Mouse (Mus musculus) megakaryocyte, embryonic 14.5 days (primary cell): ENCODE measurements around the gene Idh2. TPM values are rescaled to one million over a fixed set of nuclear protein-coding genes. Genes with fewer than 3 reads are reported as not detected.
"Not testable (repeated sequence)": the region's sequence is repeated elsewhere in the genome, so short reads cannot be mapped to it uniquely, and the experiment has no call there.

Experiments used
- H3K27me3 ChIP-seq: replicated peaks from 2 replicates; pipeline ENCODE3; 2012; ENCODE audit warnings: inconsistent platforms
- H3K36me3 ChIP-seq: replicated peaks from 2 replicates; pipeline ENCODE3; 2012; ENCODE audit warnings: low read length, inconsistent platforms, mixed read lengths
- H3K4me1 ChIP-seq: 2 replicates; pipeline ENCODE4 v1.6.1; 2012; ENCODE audit warnings: inconsistent platforms
- H3K4me3 ChIP-seq: replicated peaks from 2 replicates; pipeline ENCODE3; 2012; ENCODE audit warnings: moderate library complexity, mild to moderate bottlenecking, inconsistent platforms
- H3K9me3 ChIP-seq: 2 replicates; pipeline ENCODE4 v1.6.1; 2012; ENCODE audit warnings: inconsistent platforms
- FLI1 ChIP-seq: IDR thresholded peaks from 2 replicates; pipeline ENCODE4 v1.6.1; 2012; ENCODE audit warnings: low read length, inconsistent platforms, mixed read lengths
- GATA1 ChIP-seq: IDR thresholded peaks from 3 replicates; pipeline ENCODE4 v1.6.1; 2012; ENCODE audit warnings: mixed read lengths, low read length, inconsistent platforms, borderline replicate concordance
- polyA plus RNA-seq: library from polyadenylated mRNA; stranded (reverse); fragments of >175 nt; gene quantifications from 2 replicates; pipeline ENCODE4 v1.2.3, GENCODE M21; 2012; ENCODE audit warnings: low replicate concordance; ENCODE audit not compliant: insufficient read depth

The Idh2 gene
- polyA plus RNA-seq, 1 experiment = 79.2 TPM

DNA sequence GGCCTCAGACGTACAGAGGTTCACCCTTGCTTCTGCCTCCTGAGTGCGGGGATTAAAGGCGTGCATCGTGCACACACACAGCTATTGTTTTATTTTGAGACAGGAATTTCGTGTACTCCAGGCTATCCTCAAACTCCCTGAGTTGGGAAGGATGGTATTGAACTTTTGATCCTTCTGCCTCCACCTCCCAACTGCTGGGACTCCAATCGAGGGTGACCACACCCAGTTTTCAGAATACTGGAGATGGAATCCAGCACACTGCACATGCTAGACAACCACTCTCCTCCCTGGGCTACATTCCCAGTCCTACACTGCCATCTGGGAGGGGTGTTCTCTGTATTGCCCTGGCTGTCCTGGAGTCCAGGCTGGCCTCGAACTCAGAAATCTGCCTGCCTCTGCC, 29.5 kb upstream of the Idh2 start:
- Histone ChIP-seq H3K9me3 (no peaks in the 10 kb centered on the region), H3K4me1 (peaks cover 70% of the 10 kb centered on the region), H3K4me3 (no peak overlapping the region), H3K27me3 (no peaks in the 10 kb centered on the region), H3K36me3 (no peaks in the 10 kb centered on the region)
- TF ChIP-seq GATA1 = no peak
- TF ChIP-seq FLI1 = no peak

DNA sequence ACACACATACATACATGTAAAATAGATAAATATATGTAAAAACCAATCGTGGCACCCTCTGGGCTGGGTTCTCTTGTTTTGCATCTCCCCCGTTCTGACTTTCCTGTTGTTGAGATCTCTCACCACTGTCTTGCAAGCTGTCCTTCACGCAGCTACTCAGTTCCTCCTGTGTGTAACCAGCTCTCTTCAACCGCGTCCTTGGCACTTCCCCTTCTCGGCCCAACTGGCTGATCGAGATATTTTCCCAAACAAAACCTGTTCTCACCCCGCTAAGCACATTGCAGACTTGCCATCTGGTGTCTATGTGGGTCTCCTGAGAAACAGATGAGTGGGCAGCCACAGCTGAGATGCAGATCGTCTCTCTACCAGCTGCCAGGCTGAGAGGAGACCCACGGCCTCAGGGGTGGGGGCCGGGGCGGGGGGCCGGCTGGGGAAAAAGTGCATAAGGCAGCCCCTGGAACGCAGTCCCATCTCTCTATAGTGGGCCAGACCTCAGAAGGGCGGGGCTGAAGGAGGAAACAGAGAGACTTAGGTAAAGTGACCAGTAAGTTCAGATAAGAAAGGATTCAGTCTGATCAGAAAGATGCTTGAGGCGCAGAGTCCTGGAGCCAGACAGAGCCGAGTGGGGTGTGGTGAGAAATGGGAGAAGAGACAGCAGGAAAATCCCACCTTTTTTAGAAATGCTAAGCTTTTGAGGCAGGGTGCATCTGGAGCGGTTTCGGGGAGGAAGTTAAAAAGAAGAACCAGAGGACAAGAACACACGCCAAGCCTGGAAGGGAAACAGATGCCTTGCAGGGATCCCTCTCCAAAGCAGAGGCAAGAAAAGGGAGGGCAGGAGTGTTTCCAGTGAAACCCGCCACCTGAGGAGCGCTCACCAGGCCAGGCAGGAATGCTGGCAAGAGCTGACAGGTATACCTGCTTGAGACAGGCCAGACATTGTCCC, 28.4 kb upstream of the Idh2 start:
- Histone ChIP-seq H3K4me1 (peaks cover 75% of the 10 kb centered on the region), H3K27me3 (no peaks in the 10 kb centered on the region), H3K36me3 (no peaks in the 10 kb centered on the region), H3K4me3 (peak overlapping the region; percentile 89), H3K9me3 (no peaks in the 10 kb centered on the region)
- no peak for TF ChIP-seq FLI1
- TF ChIP-seq GATA1 = no peak

DNA sequence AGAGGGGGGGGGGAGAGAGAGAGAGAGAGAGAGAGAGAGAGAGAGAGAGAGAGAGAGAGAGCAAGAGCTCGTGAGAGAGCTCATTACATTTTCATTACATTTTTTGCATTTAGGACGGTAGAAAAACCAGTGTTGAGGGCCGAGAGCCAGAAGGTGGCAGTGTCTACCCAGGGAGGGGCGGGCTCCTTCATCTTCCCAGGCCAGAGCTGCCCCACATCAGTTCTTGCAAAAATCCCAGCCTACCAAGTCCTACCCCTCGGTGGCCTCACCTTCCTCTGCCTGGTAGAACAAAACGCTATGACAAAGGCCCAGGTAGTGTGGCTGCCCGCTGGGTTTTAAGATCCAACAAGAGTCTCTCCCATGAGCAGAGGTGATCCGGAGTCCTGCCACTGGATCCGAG, 25.6 kb upstream of the Idh2 start:
- H3K9me3 ChIP-seq = peaks cover 18% of the 10 kb centered on the region
- H3K36me3 ChIP-seq = peaks cover 13% of the 10 kb centered on the region
- peaks cover 58% of the 10 kb centered on the region for H3K4me1 ChIP-seq
- H3K27me3 ChIP-seq = no peaks in the 10 kb centered on the region
- no peak overlapping the region for H3K4me3 ChIP-seq
- TF ChIP-seq GATA1 (no peak), FLI1 (no peak)

DNA sequence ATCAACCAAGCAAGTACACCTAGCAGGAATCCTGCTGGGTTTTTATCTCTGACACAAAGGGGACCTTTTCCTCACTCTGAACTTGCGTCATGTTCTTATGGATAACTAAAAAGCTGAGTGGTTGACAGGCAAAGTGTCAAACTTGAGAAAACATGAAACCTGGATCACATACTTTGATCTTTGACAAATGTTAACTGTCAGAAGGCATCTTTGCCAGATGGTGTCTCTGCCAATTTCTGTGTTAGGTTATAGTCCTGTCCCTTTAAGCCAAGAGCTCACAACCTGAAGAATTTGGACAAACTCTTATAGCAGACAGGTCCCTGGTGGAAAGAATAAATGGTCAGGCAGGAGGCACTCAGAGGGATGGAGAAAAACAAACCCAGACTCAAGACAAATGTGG, 23.2 kb upstream of the Idh2 start:
- Histone ChIP-seq H3K27me3 (no peaks in the 10 kb centered on the region), H3K4me3 (no peak overlapping the region), H3K4me1 (peaks cover 58% of the 10 kb centered on the region), H3K9me3 (peaks cover 18% of the 10 kb centered on the region), H3K36me3 (peaks cover 13% of the 10 kb centered on the region)
- TF ChIP-seq FLI1 = no peak
- TF ChIP-seq GATA1 = no peak

DNA sequence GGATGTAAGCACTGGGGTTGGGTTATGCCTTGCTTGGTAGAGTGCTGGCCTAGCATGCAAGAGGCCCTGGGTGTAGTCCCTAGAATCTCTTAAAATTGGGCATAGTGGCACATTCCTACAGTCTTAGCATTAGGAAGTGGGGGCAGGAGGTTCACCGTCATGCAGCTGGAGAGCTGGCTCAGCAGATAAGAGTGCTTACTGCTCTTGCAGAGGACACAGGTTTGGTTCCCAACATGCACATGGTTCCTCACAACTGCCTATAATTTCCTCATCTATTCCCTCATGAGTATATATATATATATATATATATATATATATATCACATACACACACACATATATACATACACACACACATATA, 20.0 kb upstream of the Idh2 start:
- Histone ChIP-seq H3K27me3 (no peaks in the 10 kb centered on the region), H3K9me3 (peaks cover 18% of the 10 kb centered on the region), H3K4me3 (peak overlapping the region; percentile 74), H3K36me3 (peaks cover 13% of the 10 kb centered on the region), H3K4me1 (peaks cover 45% of the 10 kb centered on the region)
- TF ChIP-seq GATA1 (no peak), FLI1 (no peak)

DNA sequence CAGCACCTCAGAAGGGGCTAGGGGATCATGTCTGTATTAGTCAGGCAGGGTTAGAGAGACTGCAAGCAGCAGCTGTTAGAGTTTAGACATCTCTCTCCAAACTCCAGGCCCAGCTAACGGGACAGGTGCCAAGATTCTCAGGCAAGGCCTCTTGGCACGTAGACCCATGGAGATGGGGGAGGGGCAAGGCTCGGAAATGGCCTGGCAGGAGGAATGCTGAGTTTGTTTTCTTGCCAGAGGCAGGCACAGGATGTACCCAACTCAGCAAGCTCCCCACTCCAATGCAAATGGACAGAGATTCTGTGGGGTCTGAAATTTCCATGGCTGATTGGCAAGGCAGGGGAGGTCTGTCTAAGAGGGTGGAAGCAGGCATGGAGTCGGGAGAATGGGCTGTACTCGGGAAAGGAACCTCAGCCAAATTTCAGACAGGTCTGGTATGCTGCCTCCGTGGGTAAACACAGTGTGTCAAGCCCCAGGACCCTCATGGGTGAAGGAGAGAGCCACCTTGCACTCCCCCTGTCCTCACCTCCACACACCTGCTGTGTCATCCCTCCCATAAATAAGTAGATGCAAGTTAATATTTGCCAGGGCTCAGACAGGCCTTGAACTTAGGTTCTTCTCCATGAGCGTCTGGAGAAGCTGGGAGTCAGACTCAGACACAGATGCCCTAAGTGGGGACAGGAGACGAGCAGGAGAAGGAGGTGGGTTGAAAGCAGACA, 19.4 kb upstream of the Idh2 start:
- H3K36me3 ChIP-seq = peaks cover 13% of the 10 kb centered on the region
- peaks cover 45% of the 10 kb centered on the region for H3K4me1 ChIP-seq
- TF ChIP-seq GATA1 (no peak), FLI1 (no peak)
- H3K9me3 ChIP-seq = peaks cover 18% of the 10 kb centered on the region
- no peaks in the 10 kb centered on the region for H3K27me3 ChIP-seq
- H3K4me3 ChIP-seq = peak overlapping the region; percentile 74

DNA sequence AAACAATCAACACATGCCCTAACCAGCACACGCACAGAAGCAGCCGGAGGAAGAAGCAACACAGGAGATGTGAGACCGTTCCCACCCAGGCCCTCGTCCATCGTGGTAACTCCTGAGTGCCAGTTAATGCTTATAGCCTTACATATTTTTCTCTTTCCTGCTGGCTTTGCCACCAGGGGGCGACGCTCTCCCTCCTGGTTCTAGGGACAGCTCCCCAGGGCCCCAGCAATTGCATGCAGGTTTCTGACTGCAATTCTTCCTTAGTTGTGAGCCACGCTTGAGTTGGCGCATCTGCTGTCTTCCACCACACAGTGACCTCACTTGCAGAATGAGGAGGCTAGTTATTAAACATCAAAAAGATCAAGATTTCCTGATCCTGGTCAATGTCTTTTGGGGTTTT, 17.3 kb upstream of the Idh2 start:
- no peak for TF ChIP-seq FLI1
- TF ChIP-seq GATA1 = no peak
- Histone ChIP-seq H3K4me1 (peaks cover 51% of the 10 kb centered on the region), H3K9me3 (peaks cover 12% of the 10 kb centered on the region), H3K36me3 (peaks cover 11% of the 10 kb centered on the region), H3K27me3 (no peaks in the 10 kb centered on the region), H3K4me3 (no peak overlapping the region)

DNA sequence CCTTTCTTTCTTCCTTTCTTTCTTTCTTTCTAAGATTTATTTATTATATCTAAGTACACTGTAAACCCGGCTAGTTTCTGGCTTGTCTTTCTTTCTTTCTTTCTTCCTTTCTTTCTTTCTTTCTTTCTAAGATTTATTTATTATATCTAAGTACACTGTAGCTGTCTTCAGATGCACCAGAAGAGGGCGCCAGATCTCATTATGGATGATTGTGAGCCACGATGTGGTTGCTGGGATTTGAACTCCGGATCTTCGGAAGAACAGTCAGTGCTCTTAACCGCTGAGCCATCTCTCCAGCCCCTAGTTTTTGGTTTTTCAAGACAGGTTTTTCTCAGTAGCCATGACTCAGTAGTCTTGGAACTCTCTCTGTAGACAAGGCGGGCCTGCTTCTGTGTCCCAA, 16.1 kb upstream of the Idh2 start:
- not testable (repeated sequence) for H3K4me3 ChIP-seq

DNA sequence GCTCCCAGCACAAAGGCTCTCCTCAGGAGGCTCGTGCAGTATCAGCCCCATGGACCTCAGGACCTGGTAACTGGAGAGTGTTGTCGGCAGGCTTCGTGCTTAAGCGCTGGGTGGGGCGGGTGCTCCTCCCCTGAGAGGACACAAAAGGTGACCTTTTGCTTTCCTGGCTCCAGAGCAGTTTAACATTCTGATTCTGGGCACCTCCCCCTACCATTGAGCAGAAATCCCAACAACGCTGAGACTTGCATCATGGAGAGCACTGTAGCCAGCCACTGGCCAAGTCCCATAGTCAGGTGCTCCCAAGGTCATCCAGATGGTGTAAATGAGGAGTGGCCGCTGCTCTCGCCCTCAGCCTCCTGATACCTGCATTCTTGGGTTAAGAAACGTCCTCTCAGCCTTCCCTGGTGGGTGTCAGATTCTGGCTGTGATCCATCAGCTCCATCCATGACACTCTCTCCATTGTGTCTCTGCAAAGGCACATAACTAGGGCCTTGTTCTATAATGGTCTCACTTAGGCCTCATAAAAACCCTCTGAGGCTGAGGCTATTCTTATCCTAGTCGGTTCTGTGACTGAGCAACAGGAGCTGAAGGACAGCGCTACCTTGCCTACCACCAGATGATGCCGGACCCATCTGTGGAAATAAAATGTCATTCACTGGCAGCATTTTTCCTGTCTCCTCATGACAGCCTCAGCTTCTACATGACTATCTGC, 15.3 kb upstream of the Idh2 start:
- Histone ChIP-seq H3K27me3 (no peaks in the 10 kb centered on the region), H3K36me3 (no peaks in the 10 kb centered on the region), H3K9me3 (no peaks in the 10 kb centered on the region), H3K4me3 (no peak overlapping the region), H3K4me1 (peaks cover 59% of the 10 kb centered on the region)
- TF ChIP-seq GATA1 (no peak), FLI1 (no peak)

More for the DNA sequence above, 16.1 kb upstream of the Idh2 start:
- H3K4me1 ChIP-seq = peaks cover 61% of the 10 kb centered on the region
- H3K27me3 ChIP-seq, H3K36me3 ChIP-seq, H3K9me3 ChIP-seq: not testable (repeated sequence)

DNA sequence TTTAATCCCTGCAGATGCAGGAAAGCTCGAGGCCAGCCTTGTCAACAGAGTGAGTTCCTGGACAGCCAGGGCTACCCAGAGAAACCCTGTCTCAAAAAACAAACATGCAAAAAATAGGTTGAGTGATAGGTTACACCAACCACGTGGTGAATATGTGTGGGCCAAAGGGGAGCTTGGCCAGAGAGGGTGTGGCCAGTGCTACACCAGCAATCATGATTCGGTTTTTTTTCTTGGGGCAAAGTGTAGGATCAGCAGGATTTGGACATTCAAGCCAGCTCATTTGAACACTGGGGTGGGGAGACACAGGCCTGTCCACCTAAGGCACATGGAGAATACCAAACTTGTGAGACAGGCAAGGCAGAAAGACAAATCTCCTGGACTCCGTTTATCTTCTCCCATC, 14.1 kb upstream of the Idh2 start:
- Histone ChIP-seq H3K27me3 (no peaks in the 10 kb centered on the region), H3K4me3 (no peak overlapping the region), H3K4me1 (peaks cover 49% of the 10 kb centered on the region), H3K36me3 (no peaks in the 10 kb centered on the region), H3K9me3 (no peaks in the 10 kb centered on the region)
- TF ChIP-seq GATA1 (no peak), FLI1 (no peak)
